Mouse (Mus musculus) neural tube, embryonic 12.5 days (tissue): Measurements from ENCODE around the gene Bgn. TPM values are rescaled to one million over a fixed set of nuclear protein-coding genes. Genes with fewer than 3 reads are reported as not detected.
A peak's percentile ranks its signal among the peaks of the same experiment; 100 is the strongest.
"Not testable (repeated sequence)": the region's sequence is repeated elsewhere in the genome, so short reads cannot be mapped to it uniquely, and the experiment has no call there.

Experiments
- ATAC-seq: fragments of 200-750 bp; cut with Nextera tagmentation; 2 replicates; pipeline ENCODE4 v1.8.0; 2017; ENCODE audit warnings: low read depth, mild to moderate bottlenecking, moderate TSS enrichment, moderate library complexity; ENCODE audit not compliant: low FRiP score
- H3K27ac ChIP-seq: fragments of 300-500 bp; sonication (generic); 2 replicates; pipeline ENCODE4 v1.5.1; 2016
- H3K27me3 ChIP-seq: fragments of 300-500 bp; sonication (generic); replicated peaks from 2 replicates; pipeline ENCODE4 v1.6.1; 2016; ENCODE audit warnings: mild to moderate bottlenecking
- H3K36me3 ChIP-seq: fragments of 300-500 bp; sonication (generic); 2 replicates; pipeline ENCODE4 v1.6.1; 2016; ENCODE audit warnings: mild to moderate bottlenecking
- H3K4me1 ChIP-seq: fragments of 300-500 bp; sonication (generic); 2 replicates; pipeline ENCODE4 v1.6.1; 2016
- H3K4me2 ChIP-seq: fragments of 300-500 bp; sonication (generic); replicated peaks from 2 replicates; pipeline ENCODE4 v1.6.1; 2016; ENCODE audit warnings: mild to moderate bottlenecking
- H3K4me3 ChIP-seq: fragments of 300-500 bp; sonication (generic); 2 replicates; pipeline ENCODE4 v1.5.1; 2016
- H3K9ac ChIP-seq: fragments of 300-500 bp; sonication (generic); 2 replicates; pipeline ENCODE4 v1.6.1; 2016; ENCODE audit warnings: mild to moderate bottlenecking
- H3K9me3 ChIP-seq: fragments of 300-500 bp; sonication (generic); 2 replicates; pipeline ENCODE4 v1.6.1; 2016; ENCODE audit warnings: mild to moderate bottlenecking
- WGBS: fragments of 180-500 bp; shearing (Covaris S2); methylation state at CpG from one replicate; pipeline ENCODE4 v1.1.7; 2016; 5-methylcytosine and 5-hydroxymethylcytosine counted together
- polyA plus RNA-seq: library from polyadenylated mRNA; unstranded; fragments of >200 nt; fragmentation: Nextera tagmentation; extraction: Ambion mirVana; gene quantifications from 2 replicates; pipeline ENCODE4 v1.2.1, GENCODE M21; 2016

Gene Bgn
- polyA plus RNA-seq, 1 experiment from 2014 or later, result 28.6 TPM

GRCm38 (mm10) chrX:73475658-73476256 lies 7.6 kb upstream of the Bgn start:
- no peak overlapping the region for H3K27ac ChIP-seq
- 86% methylated on average over 1 of the region's 1 CpGs for WGBS
- H3K4me2 ChIP-seq, result no peak overlapping the region
- H3K9me3 ChIP-seq, result no peaks in the 10 kb centered on the region
- no peaks in the 10 kb centered on the region for H3K36me3 ChIP-seq
- no peak for ATAC-seq
- H3K27me3 ChIP-seq, result no peaks in the 10 kb centered on the region
- H3K4me3 ChIP-seq, result no peak overlapping the region
- no peak overlapping the region for H3K9ac ChIP-seq
- no peaks in the 10 kb centered on the region for H3K4me1 ChIP-seq

DNA sequence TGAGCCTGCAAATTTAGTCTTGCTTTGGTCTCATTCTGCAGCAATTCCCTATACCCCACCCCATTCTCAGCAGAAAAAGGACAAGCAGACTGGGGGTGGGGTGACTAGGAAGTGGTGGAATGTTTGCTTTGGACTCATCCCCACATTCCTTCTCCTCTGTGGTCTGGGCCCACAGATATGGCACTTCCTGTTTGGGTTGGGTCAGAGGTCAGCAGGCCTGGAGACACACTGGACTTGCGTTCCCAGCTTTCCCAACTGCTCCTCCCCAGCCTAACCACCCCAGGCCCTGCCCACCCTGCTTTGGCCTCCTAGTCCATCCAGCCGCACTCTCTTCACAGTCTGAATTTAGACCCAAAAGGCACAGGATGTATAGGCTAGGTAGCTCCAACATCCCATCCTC lies 6.8 kb upstream of the Bgn start:
- Histone ChIP-seq H3K36me3 (no peaks in the 10 kb centered on the region), H3K4me2 (no peak overlapping the region), H3K4me1 (no peaks in the 10 kb centered on the region), H3K9ac (no peak overlapping the region), H3K4me3 (no peak overlapping the region), H3K27me3 (no peaks in the 10 kb centered on the region), H3K9me3 (no peaks in the 10 kb centered on the region), H3K27ac (no peak overlapping the region)
- ATAC-seq, result no peak
- 78% methylated on average over 2 of the region's 2 CpGs for WGBS

DNA sequence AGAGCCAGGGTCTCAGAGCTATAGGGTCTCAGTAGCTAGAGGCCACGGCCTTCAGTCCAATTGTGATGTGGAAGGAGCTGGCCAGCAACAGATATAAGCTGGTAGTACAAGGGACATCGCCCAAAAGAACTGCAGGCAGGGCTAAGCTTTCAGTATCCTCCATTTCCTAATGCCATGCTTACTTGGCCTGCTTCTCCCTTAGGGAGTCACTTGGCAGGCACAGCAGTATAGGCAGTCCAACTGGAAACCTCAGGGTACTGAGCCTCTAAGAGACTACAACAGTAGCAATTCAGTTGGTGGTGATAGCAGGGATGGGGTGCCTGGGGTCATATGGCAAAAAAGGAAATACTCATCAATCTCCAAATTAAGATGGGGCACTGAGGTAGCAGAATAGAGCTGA lies 5.9 kb upstream of the Bgn start:
- Histone ChIP-seq H3K36me3 (no peaks in the 10 kb centered on the region), H3K9me3 (no peaks in the 10 kb centered on the region), H3K27me3 (no peaks in the 10 kb centered on the region), H3K9ac (no peak overlapping the region), H3K4me3 (no peak overlapping the region), H3K4me2 (no peak overlapping the region), H3K27ac (no peak overlapping the region), H3K4me1 (no peaks in the 10 kb centered on the region)
- 73% methylated on average over 2 of the region's 2 CpGs for WGBS
- ATAC-seq, result no peak

- H3K4me3 ChIP-seq, result no peak overlapping the region
- no peak overlapping the region for H3K4me2 ChIP-seq
- H3K9me3 ChIP-seq, result no peaks in the 10 kb centered on the region
- H3K4me1 ChIP-seq, result no peaks in the 10 kb centered on the region
- no peak for ATAC-seq
- no peaks in the 10 kb centered on the region for H3K36me3 ChIP-seq
- H3K27ac ChIP-seq, result no peak overlapping the region
- no peaks in the 10 kb centered on the region for H3K27me3 ChIP-seq
- no peak overlapping the region for H3K9ac ChIP-seq
Measured at GRCm38 (mm10) chrX:73479656-73480055, 3.7 kb upstream of the Bgn start.

DNA sequence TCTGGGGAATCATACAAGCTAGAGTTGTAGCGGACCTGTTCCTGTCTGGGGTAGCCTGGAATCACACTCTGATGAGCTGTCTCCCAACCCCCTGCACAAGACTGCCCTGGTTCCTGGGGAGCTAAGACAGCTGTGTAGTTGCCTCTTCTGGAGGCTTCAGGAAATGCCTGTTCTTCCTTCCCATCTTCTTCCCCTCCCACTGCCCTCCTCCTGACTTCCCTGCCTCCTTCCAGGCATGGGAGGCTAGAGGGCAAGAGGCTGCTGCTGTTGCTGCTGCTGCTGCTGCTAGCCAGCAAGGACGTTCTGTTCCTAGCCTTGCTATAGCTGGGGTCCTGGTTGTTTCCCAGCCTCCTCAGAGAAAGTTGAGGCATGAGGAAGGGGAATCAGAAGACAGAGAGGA lies 3.1 kb upstream of the Bgn start:
- no peaks in the 10 kb centered on the region for H3K9me3 ChIP-seq
- H3K4me2 ChIP-seq, result no peak overlapping the region
- H3K36me3 ChIP-seq, result no peaks in the 10 kb centered on the region
- no peak for ATAC-seq
- no peaks in the 10 kb centered on the region for H3K4me1 ChIP-seq
- H3K27me3 ChIP-seq, result no peaks in the 10 kb centered on the region
- H3K4me3 ChIP-seq, result no peak overlapping the region
- H3K27ac ChIP-seq, result no peak overlapping the region
- 53% methylated on average over 2 of the region's 2 CpGs for WGBS
- H3K9ac ChIP-seq, result no peak overlapping the region

DNA sequence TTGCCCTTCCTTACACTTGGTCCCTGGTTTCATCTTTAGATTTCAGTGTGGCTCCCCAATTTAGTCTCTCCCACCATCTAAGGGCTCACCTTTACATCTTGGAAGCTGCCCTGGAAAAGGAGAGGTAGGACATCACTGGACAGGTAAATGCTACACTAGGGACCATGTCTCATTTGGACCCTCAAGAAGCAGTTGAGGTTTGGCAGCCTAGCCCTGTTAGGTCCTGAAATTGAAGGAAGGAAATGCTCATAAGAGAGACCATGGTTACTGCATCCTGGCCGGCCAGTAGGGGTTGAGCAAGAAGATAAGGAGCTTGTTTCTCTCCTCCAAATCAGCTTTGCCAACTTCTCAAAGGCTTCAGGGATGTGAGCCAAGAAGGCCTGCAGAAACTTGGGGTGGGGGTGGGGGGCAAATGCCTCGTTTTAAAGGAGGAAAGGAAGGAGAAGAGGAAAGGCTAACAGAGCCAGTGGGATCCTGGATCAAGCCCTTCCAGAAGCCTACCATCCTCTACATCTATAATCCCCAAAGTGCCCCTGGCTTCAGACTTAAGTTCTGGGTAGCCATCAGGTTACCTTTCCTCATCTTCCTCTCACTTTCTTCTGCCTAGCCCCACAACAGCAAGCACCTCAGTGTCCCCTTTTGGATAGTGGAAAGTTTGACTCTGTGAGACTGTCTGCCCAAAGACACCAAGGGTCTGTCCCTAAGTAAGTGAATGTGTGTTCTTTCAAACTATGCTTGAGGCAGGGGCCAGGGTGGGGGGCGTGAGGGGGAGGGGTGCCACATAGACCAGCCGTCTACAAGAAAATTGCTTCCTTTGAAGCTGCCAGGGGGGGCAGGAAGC lies 539 bp upstream of the Bgn start:
- WGBS, result 38% methylated on average over 4 of the region's 4 CpGs

GRCm38 (mm10) chrX:73484076-73484475 lies 674 bp downstream of the Bgn start:
- no peaks in the 10 kb centered on the region for H3K36me3 ChIP-seq
- peak overlapping the region; percentile 37 for H3K4me2 ChIP-seq
- WGBS, result 61% methylated on average over 1 of the region's 1 CpGs
- H3K4me1 ChIP-seq, result no peaks in the 10 kb centered on the region
- no peak overlapping the region for H3K27ac ChIP-seq
- no peaks in the 10 kb centered on the region for H3K9me3 ChIP-seq
- no peaks in the 10 kb centered on the region for H3K27me3 ChIP-seq
- no peak for ATAC-seq
- no peak overlapping the region; the same call in 1 of the 2 replicates for H3K4me3 ChIP-seq
- no peak overlapping the region for H3K9ac ChIP-seq

More for the DNA sequence above, 539 bp upstream of the Bgn start:
- no peak for ATAC-seq
- Histone ChIP-seq H3K36me3 (no peaks in the 10 kb centered on the region), H3K4me1 (no peaks in the 10 kb centered on the region), H3K4me2 (peak overlapping the region; percentile 37), H3K4me3 (no peak overlapping the region), H3K9ac (no peak overlapping the region), H3K27me3 (no peaks in the 10 kb centered on the region), H3K27ac (no peak overlapping the region), H3K9me3 (no peaks in the 10 kb centered on the region)

GRCm38 (mm10) chrX:73484870-73485269 lies 1.5 kb downstream of the Bgn start:
- no peaks in the 10 kb centered on the region for H3K4me1 ChIP-seq
- no peak overlapping the region for H3K9ac ChIP-seq
- H3K27me3 ChIP-seq, result no peaks in the 10 kb centered on the region
- no peaks in the 10 kb centered on the region for H3K9me3 ChIP-seq
- no peak for ATAC-seq
- no peak overlapping the region for H3K4me3 ChIP-seq
- H3K36me3 ChIP-seq, result no peaks in the 10 kb centered on the region
- no peak overlapping the region for H3K27ac ChIP-seq
- WGBS, result 87% methylated on average over 4 of the region's 4 CpGs
- H3K4me2 ChIP-seq, result no peak overlapping the region

- Histone ChIP-seq H3K4me1 (no peaks in the 10 kb centered on the region), H3K27ac (no peak overlapping the region), H3K27me3 (no peaks in the 10 kb centered on the region), H3K4me3 (no peak overlapping the region), H3K9ac (no peak overlapping the region), H3K36me3 (no peaks in the 10 kb centered on the region), H3K4me2 (no peak overlapping the region), H3K9me3 (no peaks in the 10 kb centered on the region)
- no peak for ATAC-seq
- WGBS, result 70% methylated on average over 5 of the region's 5 CpGs
Measured at GRCm38 (mm10) chrX:73486920-73487319, 3.5 kb downstream of the Bgn start.

DNA sequence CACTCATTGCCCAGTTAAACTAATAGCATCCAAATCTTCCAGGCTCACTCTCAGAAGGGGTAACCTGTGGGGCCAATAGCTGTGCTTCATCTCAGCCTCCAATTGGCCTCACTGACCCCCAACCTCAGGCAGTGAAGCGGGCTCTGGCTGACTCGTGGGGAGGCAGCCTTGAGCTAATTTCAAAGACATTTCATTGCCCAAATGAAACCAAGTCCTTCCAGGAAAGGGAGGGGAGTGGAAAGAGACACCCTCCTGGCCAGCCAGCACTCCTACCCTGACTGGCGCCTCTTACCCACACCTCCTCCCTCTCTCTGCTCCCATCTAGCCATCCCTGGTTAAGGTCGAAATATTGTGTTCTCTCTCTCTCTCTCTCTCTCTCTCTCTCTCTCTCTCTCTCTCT lies 6.8 kb downstream of the Bgn start:
- Histone ChIP-seq H3K4me2 (no peak overlapping the region), H3K27me3 (no peaks in the 10 kb centered on the region), H3K9ac (no peak overlapping the region), H3K4me3 (no peak overlapping the region), H3K4me1 (no peaks in the 10 kb centered on the region), H3K9me3 (no peaks in the 10 kb centered on the region), H3K36me3 (no peaks in the 10 kb centered on the region), H3K27ac (no peak overlapping the region)
- no peak for ATAC-seq
- WGBS, result 62% methylated on average over 4 of the region's 4 CpGs

GRCm38 (mm10) chrX:73490804-73491203 lies 7.4 kb downstream of the Bgn start:
- H3K9ac ChIP-seq, result no peak overlapping the region
- no peaks in the 10 kb centered on the region for H3K9me3 ChIP-seq
- H3K27me3 ChIP-seq, result no peaks in the 10 kb centered on the region
- H3K4me3 ChIP-seq, result no peak overlapping the region
- H3K27ac ChIP-seq, result no peak overlapping the region
- no peaks in the 10 kb centered on the region for H3K36me3 ChIP-seq
- H3K4me2 ChIP-seq, result no peak overlapping the region
- H3K4me1 ChIP-seq, result no peaks in the 10 kb centered on the region
- WGBS, result 83% methylated on average over 3 of the region's 3 CpGs
- ATAC-seq, result no peak

DNA sequence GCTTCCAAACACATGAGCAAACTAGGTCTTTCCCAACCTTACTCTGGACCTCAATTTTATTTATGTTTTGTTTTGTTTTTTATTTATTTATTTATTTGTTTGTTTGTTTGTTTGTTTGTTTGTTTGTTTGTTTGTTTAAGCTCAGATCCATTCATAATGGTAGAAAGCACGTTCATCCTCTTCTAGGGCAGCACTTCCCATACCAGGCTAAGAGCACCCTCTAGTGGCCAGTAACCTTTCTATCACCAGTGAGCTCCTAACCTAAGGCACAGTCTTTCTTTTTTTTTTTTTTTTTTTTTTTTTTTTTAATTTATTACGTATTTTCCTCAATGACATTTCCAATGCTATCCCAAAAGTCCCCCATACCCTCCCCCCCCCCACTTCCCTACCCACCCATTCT lies 10.2 kb downstream of the Bgn start:
- not testable (repeated sequence) for H3K36me3 ChIP-seq, H3K27ac ChIP-seq, ATAC-seq, H3K4me1 ChIP-seq, H3K4me2 ChIP-seq, H3K9ac ChIP-seq, H3K9me3 ChIP-seq, H3K4me3 ChIP-seq, H3K27me3 ChIP-seq
- 9% methylated on average over 1 of the region's 2 CpGs for WGBS

- no peaks in the 10 kb centered on the region for H3K36me3 ChIP-seq
- H3K27me3 ChIP-seq, result no peaks in the 10 kb centered on the region
- no peaks in the 10 kb centered on the region for H3K9me3 ChIP-seq
- H3K9ac ChIP-seq, result no peak overlapping the region
- no peak for ATAC-seq
- 79% methylated on average over 4 of the region's 4 CpGs for WGBS
- no peak overlapping the region for H3K4me2 ChIP-seq
- H3K4me1 ChIP-seq, result no peaks in the 10 kb centered on the region
- no peak overlapping the region for H3K27ac ChIP-seq
- H3K4me3 ChIP-seq, result no peak overlapping the region
Measured at GRCm38 (mm10) chrX:73496746-73497145, 13.3 kb downstream of the Bgn start.
